In the genomic region with DNA sequence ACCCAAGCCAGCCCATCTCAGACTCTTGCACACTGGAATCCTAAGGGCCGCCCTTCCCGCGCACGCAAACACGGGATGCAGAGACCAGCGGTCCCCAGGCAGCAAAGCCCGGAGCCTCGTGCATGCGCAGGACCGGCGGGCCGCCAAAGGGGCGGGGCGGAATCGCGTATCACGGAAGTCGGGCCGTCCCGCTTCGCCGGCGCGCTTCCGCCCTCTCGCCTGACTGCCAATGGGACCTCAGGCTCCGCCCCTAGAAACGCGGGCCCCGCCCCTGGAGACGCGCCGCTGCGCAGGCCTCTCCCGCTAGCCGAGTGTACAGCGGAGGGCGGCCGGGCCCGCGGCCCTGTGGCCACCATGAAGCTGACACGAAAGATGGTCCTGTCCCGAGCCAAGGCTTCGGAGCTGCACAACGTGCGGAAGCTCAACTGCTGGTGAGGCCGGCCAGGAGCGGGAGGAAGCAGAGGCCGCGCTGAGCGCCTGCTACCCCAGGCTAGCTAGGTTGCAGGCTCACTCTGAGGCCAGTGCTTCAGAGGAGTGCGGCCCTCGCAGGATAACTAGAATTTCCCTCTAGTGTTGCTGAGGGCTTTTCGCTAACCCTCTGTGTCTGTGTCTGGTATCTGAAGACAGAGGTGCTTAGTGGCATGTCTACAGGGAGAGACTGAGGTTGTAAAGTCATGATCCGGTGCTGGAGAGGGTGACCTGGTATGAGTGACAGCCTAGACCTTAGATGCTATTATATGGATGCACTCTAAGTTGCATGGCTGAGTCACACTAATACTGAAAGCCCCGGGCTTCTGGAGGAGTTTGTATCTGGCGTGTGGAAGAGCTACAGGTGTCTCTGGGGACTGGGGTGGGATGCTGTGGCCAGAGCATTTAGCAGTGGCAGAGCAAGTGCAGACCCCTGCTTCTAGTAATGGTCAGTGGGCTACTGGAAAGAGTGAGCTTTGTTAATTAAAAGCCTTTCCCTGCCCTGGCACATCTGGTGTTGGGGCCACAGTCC, we compare ENCODE assay signal across 7 mouse cellular contexts. TPM values are rescaled to one million over a fixed set of nuclear protein-coding genes. Genes with fewer than 3 reads are reported as not detected.
DNase-seq lines count a peak whose midpoint lies in the region; ATAC-seq and TF ChIP-seq lines count a peak whose summit lies in the region.

A gene (plus strand): TSS at position 174 of the 1,000 bp plus-strand sequence.

- H3K27me3 ChIP-seq in embryonic facial prominence, embryonic 10.5 days (replicated peaks; ENCODE audit: low read depth, poor library complexity, severe bottlenecking), result no peaks in the 10 kb centered on the region
- H3K27me3 ChIP-seq in intestine, postnatal 0 days (replicated peaks; ENCODE audit: control insufficient read depth, insufficient read depth, low read length), result no peaks in the 10 kb centered on the region
- no peaks in the 10 kb centered on the region for H3K27me3 ChIP-seq in midbrain, embryonic 12.5 days
- no peaks in the 10 kb centered on the region for H3K27me3 ChIP-seq in small intestine, adult 2 months (ENCODE audit: control insufficient read depth, insufficient read depth, low read length)

- no peaks in the 10 kb centered on the region for H3K9me3 ChIP-seq in embryonic facial prominence, embryonic 10.5 days
- H3K9me3 ChIP-seq in intestine, postnatal 0 days (ENCODE audit: control insufficient read depth), result no peaks in the 10 kb centered on the region
- H3K9me3 ChIP-seq in midbrain, embryonic 12.5 days, result no peaks in the 10 kb centered on the region

- no peak for TF ChIP-seq CTCF in intestine, postnatal 0 days (IDR thresholded peaks at IDR 0.05; ENCODE audit: low read depth)
- TF ChIP-seq CTCF in small intestine, adult 2 months (IDR thresholded peaks at IDR 0.05; ENCODE audit: extremely low read depth, insufficient read length, insufficient replicate concordance, low read depth, low read length), result no peak

- peak; percentile 100 for DNase-seq in adrenal gland, postnatal 10 days
- DNase-seq in embryonic facial prominence, embryonic 10.5 days (ENCODE audit: low spot score), result peak; percentile 99
- peak; percentile 52 for DNase-seq in gonadal fat pad, adult 2 months (ENCODE audit: low read depth)
- DNase-seq in left cerebral cortex, postnatal 4 days, result peak; percentile 100

- H3K4me1 ChIP-seq in embryonic facial prominence, embryonic 10.5 days, result peaks cover 16% of the 10 kb centered on the region
- 0 out of 2 replicates have a peak, but pooled peaks cover 4% of the 10 kb centered on the region for H3K4me1 ChIP-seq in intestine, postnatal 0 days (replicated peaks; ENCODE audit: control insufficient read depth, insufficient read depth, low read length)
- H3K4me1 ChIP-seq in midbrain, embryonic 12.5 days, result peaks cover 14% of the 10 kb centered on the region
- H3K4me1 ChIP-seq in small intestine, adult 2 months (ENCODE audit: control insufficient read depth, insufficient read depth, insufficient read length, low read length), result peaks cover 3% of the 10 kb centered on the region; the same call in 1 of the 2 replicates

- peak within 1 kb of the TSS; percentile 82 for H3K4me2 ChIP-seq in intestine, postnatal 0 days (replicated peaks; ENCODE audit: low read depth)
- H3K4me2 ChIP-seq in midbrain, embryonic 12.5 days (replicated peaks), result peak within 1 kb of the TSS; percentile 69

- H3K9ac ChIP-seq in intestine, postnatal 0 days (ENCODE audit: low read depth, low read length), result peak within 1 kb of the TSS; percentile 54
- peak within 1 kb of the TSS; percentile 70 for H3K9ac ChIP-seq in midbrain, embryonic 12.5 days (replicated peaks)

- H3K4me3 ChIP-seq in embryonic facial prominence, embryonic 10.5 days, result peak within 1 kb of the TSS; percentile 73
- H3K4me3 ChIP-seq in intestine, postnatal 0 days (ENCODE audit: low read depth, low read length), result peak within 1 kb of the TSS; percentile 64
- H3K4me3 ChIP-seq in midbrain, embryonic 12.5 days, result peak within 1 kb of the TSS; percentile 55
- H3K4me3 ChIP-seq in small intestine, adult 2 months (ENCODE audit: low read depth, low read length), result peak within 1 kb of the TSS; percentile 81

- TF ChIP-seq POLR2A in small intestine, adult 2 months (IDR thresholded peaks at IDR 0.05; ENCODE audit: low read depth, low read length), result peak; percentile 60; the same call in 1 of the 2 replicates

- intact Hi-C loops in left cerebral cortex, postnatal 4 days (cut with DNase I), result no loop called here

- H3K36me3 ChIP-seq in embryonic facial prominence, embryonic 10.5 days (replicated peaks), result peaks cover 36% of the 10 kb centered on the region
- H3K36me3 ChIP-seq in intestine, postnatal 0 days (ENCODE audit: control insufficient read depth, insufficient read depth), result no peaks in the 10 kb centered on the region; the same call in 1 of the 2 replicates
- H3K36me3 ChIP-seq in midbrain, embryonic 12.5 days, result peaks cover 12% of the 10 kb centered on the region
- no peaks in the 10 kb centered on the region for H3K36me3 ChIP-seq in small intestine, adult 2 months (ENCODE audit: control insufficient read depth, insufficient read depth, low read length)

- peak within 1 kb of the TSS; percentile 88 for H3K27ac ChIP-seq in embryonic facial prominence, embryonic 10.5 days (replicated peaks)
- no peak within 1 kb of the TSS for H3K27ac ChIP-seq in intestine, postnatal 0 days (ENCODE audit: low read depth, low read length)
- H3K27ac ChIP-seq in midbrain, embryonic 12.5 days (replicated peaks), result peak within 1 kb of the TSS; percentile 80
- no peak within 1 kb of the TSS for H3K27ac ChIP-seq in small intestine, adult 2 months (ENCODE audit: insufficient read depth, low read depth, low read length)

- peak; percentile 92 for ATAC-seq in intestine, postnatal 0 days
- peak; percentile 98 for ATAC-seq in midbrain, embryonic 12.5 days (ENCODE audit: low FRiP score, low read depth)

- WGBS in embryonic facial prominence, embryonic 10.5 days, result 1% methylated on average over 57 of the region's 57 CpGs
- 2% methylated on average over 57 of the region's 57 CpGs for WGBS in intestine, postnatal 0 days
- 1% methylated on average over 57 of the region's 57 CpGs for WGBS in midbrain, embryonic 12.5 days
- WGBS in small intestine, adult 2 months, result 2% methylated on average over 57 of the region's 57 CpGs

RNA-seq across cellular contexts. Expression of the gene that starts here (rescaled TPM):
- total RNA-seq in adrenal gland, postnatal 10 days (2021), result 10 to 100 TPM; 15.7 to 21.4 TPM
- 31.0 and 33.7 TPM in 2 replicates for polyA plus RNA-seq in embryonic facial prominence, embryonic 10.5 days (2016; fragmentation: Nextera tagmentation; extraction: Ambion mirVana)
- polyA plus RNA-seq in gonadal fat pad, adult 2 months (2012; rRNA removed), result 54.7 and 66.3 TPM in 2 replicates
- polyA plus RNA-seq in intestine, postnatal 0 days (2015; fragmentation: Nextera tagmentation; extraction: Ambion mirVana), result 8.5 and 8.6 TPM in 2 replicates
- total RNA-seq in left cerebral cortex, postnatal 4 days (2021), result 10 to 100 TPM; 28.9 to 35.3 TPM
- polyA plus RNA-seq in midbrain, embryonic 12.5 days (2016; fragmentation: Nextera tagmentation; extraction: Ambion mirVana), result 32.0 and 32.9 TPM in 2 replicates
- 11.0 and 14.6 TPM in 2 replicates for polyA plus RNA-seq in small intestine, adult 2 months (2012; rRNA removed)

Comparison
In these comparisons a context has a peak if more than half of its experiments do, and no peak if none do; other contexts are left out.
1. H3K27ac ChIP-seq: peak in embryonic facial prominence, embryonic 10.5 days (single experiment) and midbrain, embryonic 12.5 days (single experiment); none in intestine, postnatal 0 days (single experiment) and small intestine, adult 2 months (single experiment).
2. Peak in every context shown above with its lines, with median percentiles within 50 percentile points of each other: DNase-seq and H3K4me3 ChIP-seq.